Mouse (Mus musculus): ENCODE data around the gene Nagpa.

- TF ChIP-seq GATA1 (IDR thresholded peaks at IDR 0.05; ENCODE audit: low read length) = no peak
- no peak for TF ChIP-seq TAL1 (IDR thresholded peaks at IDR 0.05; ENCODE audit: low read length)
These were observed 31.2 kb downstream of the Nagpa start for GRCm38 (mm10) chr16:5172636-5173035.
